In the genomic region with DNA sequence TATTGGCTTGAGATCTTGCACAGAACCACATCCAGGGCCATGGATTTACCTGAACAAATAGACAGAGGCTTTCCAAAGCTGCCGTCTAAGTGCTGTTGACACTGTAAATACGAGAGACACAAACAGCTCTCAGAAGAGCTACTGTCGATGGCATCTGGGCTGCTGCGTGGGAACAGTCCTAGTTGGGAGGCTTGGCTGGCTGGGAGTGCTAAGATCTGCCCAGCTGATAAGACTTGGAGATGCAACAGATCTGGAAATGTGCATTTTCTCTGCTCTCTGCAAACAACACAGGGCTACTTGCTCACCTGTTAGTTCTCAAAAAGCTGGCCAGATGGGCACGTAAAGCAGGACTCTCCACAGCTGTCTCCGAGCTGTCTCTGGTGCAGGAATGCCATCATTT, we compare ENCODE assay signal across 20 mouse cellular contexts.
DNase-seq lines count a peak whose midpoint lies in the region; ATAC-seq and TF ChIP-seq lines count a peak whose summit lies in the region.
"Had no signal": no experiment of that assay in that cellular context is flagged by ENCODE, and none has a peak within 500 bp of the region (broad histone marks: within the 10 kb centered on the region; RNA-seq: fewer than 3 reads in every experiment).

No protein-coding gene starts in this region.

- H3K4me2 ChIP-seq in liver, embryonic 16.5 days (ENCODE audit: low read depth, low read length), result no peak overlapping the region
- H3K4me2 ChIP-seq in liver, embryonic 11.5 days, result no peak overlapping the region
- no peak overlapping the region for H3K4me2 ChIP-seq in liver, postnatal 0 days (ENCODE audit: low read depth, low read length)
- no peak overlapping the region for H3K4me2 ChIP-seq in liver, embryonic 12.5 days

- TF ChIP-seq POLR2A in liver, adult 2 months (IDR thresholded peaks at IDR 0.05; ENCODE audit: extremely low read depth, insufficient read depth, low read length), result no peak

- peak; percentile 45; the same call in 1 of the 2 replicates for ATAC-seq in liver, embryonic 16.5 days (ENCODE audit: low read depth)
- no peak for ATAC-seq in liver, embryonic 11.5 days (replicated peaks; ENCODE audit: low FRiP score)
- ATAC-seq in liver, postnatal 0 days, result peak; percentile 56
- ATAC-seq in liver, embryonic 12.5 days, result no peak
- ATAC-seq: activated CD4-positive, CD25-positive, alpha-beta regulatory T cell, adult 4 months; CD4-positive, CD25-positive, alpha-beta regulatory T cell, adult 4 months; Patski had no signal

- H3K4me3 ChIP-seq in liver, adult 2 months (ENCODE audit: insufficient read depth, low read depth, low read length), result no peak overlapping the region
- no peak overlapping the region for H3K4me3 ChIP-seq in liver, embryonic 16.5 days (ENCODE audit: low read depth, low read length)
- no peak overlapping the region for H3K4me3 ChIP-seq in liver, embryonic 11.5 days (ENCODE audit: low read depth, low read length)
- no peak overlapping the region for H3K4me3 ChIP-seq in liver, postnatal 0 days (ENCODE audit: low read depth, low read length)
- no peak overlapping the region for H3K4me3 ChIP-seq in liver, embryonic 12.5 days

- 24% methylated on average over 6 of the region's 6 CpGs for WGBS in liver, adult 2 months
- 37% methylated on average over 6 of the region's 6 CpGs for WGBS in liver, embryonic 16.5 days (ENCODE audit: insufficient replicate concordance)
- WGBS in liver, embryonic 11.5 days, result 48% methylated on average over 6 of the region's 6 CpGs
- WGBS in liver, postnatal 0 days (ENCODE audit: insufficient replicate concordance), result 42% methylated on average over 6 of the region's 6 CpGs
- 44% methylated on average over 6 of the region's 6 CpGs for WGBS in liver, embryonic 12.5 days (ENCODE audit: insufficient replicate concordance)

- H3K9ac ChIP-seq in liver, adult 2 months (ENCODE audit: low read depth, low read length), result no peak overlapping the region
- no peak overlapping the region for H3K9ac ChIP-seq in liver, embryonic 16.5 days (ENCODE audit: low read depth, low read length)
- no peak overlapping the region for H3K9ac ChIP-seq in liver, embryonic 11.5 days (ENCODE audit: low read depth, low read length)
- H3K9ac ChIP-seq in liver, postnatal 0 days (replicated peaks), result no peak overlapping the region
- H3K9ac ChIP-seq in liver, embryonic 12.5 days, result no peak overlapping the region

- no peaks in the 10 kb centered on the region; the same call in 1 of the 2 replicates for H3K9me3 ChIP-seq in liver, embryonic 16.5 days (replicated peaks; ENCODE audit: control insufficient read depth, low read length)
- H3K9me3 ChIP-seq in liver, embryonic 11.5 days (ENCODE audit: control insufficient read depth, low read length), result no peaks in the 10 kb centered on the region
- no peaks in the 10 kb centered on the region for H3K9me3 ChIP-seq in liver, postnatal 0 days (ENCODE audit: low read length)
- no peaks in the 10 kb centered on the region for H3K9me3 ChIP-seq in liver, embryonic 12.5 days (replicated peaks)
- H3K9me3 ChIP-seq: G1E had no signal

- no peaks in the 10 kb centered on the region for H3K36me3 ChIP-seq in liver, adult 2 months (ENCODE audit: control insufficient read depth, insufficient read depth, low read length)
- H3K36me3 ChIP-seq in liver, embryonic 16.5 days (ENCODE audit: control insufficient read depth, insufficient read depth), result no peaks in the 10 kb centered on the region
- no peaks in the 10 kb centered on the region for H3K36me3 ChIP-seq in liver, embryonic 11.5 days (ENCODE audit: control insufficient read depth, insufficient read depth, low read length)
- H3K36me3 ChIP-seq in liver, postnatal 0 days (replicated peaks; ENCODE audit: insufficient read depth, low read length), result no peaks in the 10 kb centered on the region
- no peaks in the 10 kb centered on the region for H3K36me3 ChIP-seq in liver, embryonic 12.5 days
- H3K36me3 ChIP-seq: G1E had no signal

- peak; percentile 27 for DNase-seq in liver, adult 2 months (ENCODE audit: extremely low read depth, low read depth, low spot score)
- no peak for DNase-seq in liver
- DNase-seq in liver, embryonic 11.5 days (ENCODE audit: low spot score), result no peak
- no peak for DNase-seq in liver, postnatal 0 days
- DNase-seq: adrenal gland, adult 2 months; adrenal gland, adult 8-10 months; adrenal gland, postnatal 10 days; adrenal gland, postnatal 14 days; adrenal gland, postnatal 25 days; adrenal gland, postnatal 36 days; B cell, adult 2 months; cerebellum, adult 11 months; cerebellum, adult 11-12 months; cerebellum, adult 18-20 months had no signal

- H3K4me1 ChIP-seq in liver, adult 2 months (ENCODE audit: control insufficient read depth, insufficient read depth, low read length), result no peaks in the 10 kb centered on the region
- no peaks in the 10 kb centered on the region for H3K4me1 ChIP-seq in liver, embryonic 16.5 days (ENCODE audit: control insufficient read depth, low read depth, low read length)
- H3K4me1 ChIP-seq in liver, embryonic 11.5 days (replicated peaks; ENCODE audit: control insufficient read depth, insufficient read depth, low read length), result no peaks in the 10 kb centered on the region
- H3K4me1 ChIP-seq in liver, postnatal 0 days (ENCODE audit: insufficient read depth), result no peaks in the 10 kb centered on the region
- H3K4me1 ChIP-seq in liver, embryonic 12.5 days, result no peaks in the 10 kb centered on the region

- no peak for TF ChIP-seq CTCF in liver, adult 2 months (IDR thresholded peaks at IDR 0.05; ENCODE audit: low read depth, low read length)
- TF ChIP-seq CTCF in liver, postnatal 0 days (IDR thresholded peaks at IDR 0.05; ENCODE audit: low read depth), result no peak

- H3K79me2 ChIP-seq in liver, adult 2 months (ENCODE audit: control insufficient read depth, insufficient read depth, low read length), result no peaks in the 10 kb centered on the region

- no peak overlapping the region for H3K27ac ChIP-seq in liver, adult 2 months (replicated peaks; ENCODE audit: insufficient read depth, low read depth, low read length)
- no peak overlapping the region for H3K27ac ChIP-seq in liver, embryonic 16.5 days (ENCODE audit: low read length)
- H3K27ac ChIP-seq in liver, embryonic 11.5 days (ENCODE audit: low read depth, low read length), result no peak overlapping the region
- no peak overlapping the region for H3K27ac ChIP-seq in liver, postnatal 0 days (ENCODE audit: low read depth)
- no peak overlapping the region for H3K27ac ChIP-seq in liver, embryonic 12.5 days

- TF ChIP-seq EP300 in liver, postnatal 0 days (IDR thresholded peaks at IDR 0.05; ENCODE audit: low read depth), result no peak

- no peaks in the 10 kb centered on the region for H3K27me3 ChIP-seq in liver, adult 2 months (ENCODE audit: control insufficient read depth, insufficient read depth, low read length)
- H3K27me3 ChIP-seq in liver, embryonic 16.5 days (ENCODE audit: control insufficient read depth, insufficient read depth, low read depth, low read length), result no peaks in the 10 kb centered on the region
- H3K27me3 ChIP-seq in liver, embryonic 11.5 days (replicated peaks; ENCODE audit: control insufficient read depth, insufficient read depth, low read length), result no peaks in the 10 kb centered on the region
- H3K27me3 ChIP-seq in liver, postnatal 0 days (ENCODE audit: insufficient read depth, low read length), result no peaks in the 10 kb centered on the region
- no peaks in the 10 kb centered on the region for H3K27me3 ChIP-seq in liver, embryonic 12.5 days (replicated peaks)

Comparison
In these comparisons a context has a peak if more than half of its experiments do, and no peak if none do; other contexts are left out.
1. ATAC-seq: peak in liver, embryonic 16.5 days (single experiment) and liver, postnatal 0 days (single experiment); none in liver, embryonic 11.5 days (single experiment) and liver, embryonic 12.5 days (single experiment).